Mouse (Mus musculus): ENCODE measurements around the gene Eml6. TPM values are rescaled to one million over a fixed set of nuclear protein-coding genes. Genes with fewer than 3 reads are reported as not detected.

The Eml6 gene
- total and polyA plus RNA-seq, 2 experiments from 2014 or later = 0.63 to 10.6 TPM

GRCm38 (mm10) chr11:29774296-29774695 is 251.5 kb downstream of the Eml6 start:
- WGBS = 43% methylated on average over 2 of the region's 2 CpGs
- no peak for DNase-seq (ENCODE audit: low spot score)
- Histone ChIP-seq H3K36me3 (replicated peaks; ENCODE audit: control insufficient read depth, insufficient read depth, low read length) (no peaks in the 10 kb centered on the region), H3K9ac (replicated peaks; ENCODE audit: low read depth, low read length) (no peak overlapping the region), H3K4me3 (ENCODE audit: low read depth, low read length) (no peak overlapping the region), H3K9me3 (replicated peaks; ENCODE audit: control insufficient read depth, low read length) (no peaks in the 10 kb centered on the region), H3K4me1 (ENCODE audit: control insufficient read depth, insufficient read depth) (peaks cover 21% of the 10 kb centered on the region), H3K27me3 (ENCODE audit: control insufficient read depth, insufficient read depth, low read length) (no peaks in the 10 kb centered on the region), H3K4me2 (ENCODE audit: low read depth, low read length) (no peak overlapping the region), H3K27ac (ENCODE audit: low read depth) (no peak overlapping the region)
- TF ChIP-seq CTCF (IDR thresholded peaks at IDR 0.05; ENCODE audit: low read depth) = no peak
- TF ChIP-seq EP300 (IDR thresholded peaks at IDR 0.05; ENCODE audit: low read depth) = no peak
- ATAC-seq (ENCODE audit: insufficient read depth, low read depth) = no peak

GRCm38 (mm10) chr11:29772279-29772678 is 253.6 kb downstream of the Eml6 start:
- Histone ChIP-seq H3K4me1 (ENCODE audit: control insufficient read depth, insufficient read depth) (peaks cover 16% of the 10 kb centered on the region), H3K4me3 (ENCODE audit: low read depth, low read length) (no peak overlapping the region), H3K4me2 (ENCODE audit: low read depth, low read length) (no peak overlapping the region), H3K9me3 (replicated peaks; ENCODE audit: control insufficient read depth, low read length) (no peaks in the 10 kb centered on the region), H3K9ac (replicated peaks; ENCODE audit: low read depth, low read length) (no peak overlapping the region), H3K27ac (ENCODE audit: low read depth) (no peak overlapping the region), H3K27me3 (ENCODE audit: control insufficient read depth, insufficient read depth, low read length) (no peaks in the 10 kb centered on the region), H3K36me3 (replicated peaks; ENCODE audit: control insufficient read depth, insufficient read depth, low read length) (no peaks in the 10 kb centered on the region)
- ATAC-seq (ENCODE audit: insufficient read depth, low read depth) = no peak
- TF ChIP-seq CTCF (IDR thresholded peaks at IDR 0.05; ENCODE audit: low read depth) (no peak), EP300 (IDR thresholded peaks at IDR 0.05; ENCODE audit: low read depth) (no peak)
- 24% methylated on average over 1 of the region's 1 CpGs for WGBS
- no peak for DNase-seq (ENCODE audit: low spot score)

- no peaks in the 10 kb centered on the region for H3K27me3 ChIP-seq (ENCODE audit: control insufficient read depth, insufficient read depth, low read length)
- ATAC-seq (ENCODE audit: insufficient read depth, low read depth) = no peak
- no peak for TF ChIP-seq CTCF (IDR thresholded peaks at IDR 0.05; ENCODE audit: low read depth)
- TF ChIP-seq EP300 (IDR thresholded peaks at IDR 0.05; ENCODE audit: low read depth) = no peak
- H3K9ac ChIP-seq (replicated peaks; ENCODE audit: low read depth, low read length) = no peak overlapping the region
- H3K36me3 ChIP-seq (replicated peaks; ENCODE audit: control insufficient read depth, insufficient read depth, low read length) = no peaks in the 10 kb centered on the region
- H3K27ac ChIP-seq (ENCODE audit: low read depth) = no peak overlapping the region
- H3K4me3 ChIP-seq (ENCODE audit: low read depth, low read length) = no peak overlapping the region
- H3K9me3 ChIP-seq (replicated peaks; ENCODE audit: control insufficient read depth, low read length) = no peaks in the 10 kb centered on the region
- H3K4me1 ChIP-seq (ENCODE audit: control insufficient read depth, insufficient read depth) = peaks cover 15% of the 10 kb centered on the region; the same call in 1 of the 2 replicates
- no peak for DNase-seq (ENCODE audit: low spot score)
- WGBS = 44% methylated on average over 3 of the region's 3 CpGs
- H3K4me2 ChIP-seq (ENCODE audit: low read depth, low read length) = no peak overlapping the region
Observed at GRCm38 (mm10) chr11:29770666-29771400, 255.0 kb downstream of the Eml6 start.

GRCm38 (mm10) chr11:29768523-29768922 is 257.3 kb downstream of the Eml6 start:
- Histone ChIP-seq H3K9ac (replicated peaks; ENCODE audit: low read depth, low read length) (no peak overlapping the region; the same call in 1 of the 2 replicates), H3K27ac (ENCODE audit: low read depth) (no peak overlapping the region), H3K9me3 (replicated peaks; ENCODE audit: control insufficient read depth, low read length) (no peaks in the 10 kb centered on the region), H3K4me3 (ENCODE audit: low read depth, low read length) (no peak overlapping the region), H3K4me2 (ENCODE audit: low read depth, low read length) (no peak overlapping the region), H3K4me1 (ENCODE audit: control insufficient read depth, insufficient read depth) (peaks cover 8% of the 10 kb centered on the region; the same call in 1 of the 2 replicates), H3K27me3 (ENCODE audit: control insufficient read depth, insufficient read depth, low read length) (no peaks in the 10 kb centered on the region), H3K36me3 (replicated peaks; ENCODE audit: control insufficient read depth, insufficient read depth, low read length) (no peaks in the 10 kb centered on the region)
- no peak for TF ChIP-seq EP300 (IDR thresholded peaks at IDR 0.05; ENCODE audit: low read depth)
- TF ChIP-seq CTCF (IDR thresholded peaks at IDR 0.05; ENCODE audit: low read depth) = no peak
- DNase-seq (ENCODE audit: low spot score) (no peak), ATAC-seq (ENCODE audit: insufficient read depth, low read depth) (no peak)

GRCm38 (mm10) chr11:29766313-29766982 is 259.4 kb downstream of the Eml6 start:
- H3K9ac ChIP-seq (replicated peaks; ENCODE audit: low read depth, low read length) = no peak overlapping the region
- no peak overlapping the region for H3K4me3 ChIP-seq (ENCODE audit: low read depth, low read length)
- TF ChIP-seq CTCF (IDR thresholded peaks at IDR 0.05; ENCODE audit: low read depth) = no peak
- no peak for TF ChIP-seq EP300 (IDR thresholded peaks at IDR 0.05; ENCODE audit: low read depth)
- 71% methylated on average over 11 of the region's 11 CpGs for WGBS
- no peak overlapping the region for H3K4me2 ChIP-seq (ENCODE audit: low read depth, low read length)
- no peaks in the 10 kb centered on the region for H3K9me3 ChIP-seq (replicated peaks; ENCODE audit: control insufficient read depth, low read length)
- H3K27ac ChIP-seq (ENCODE audit: low read depth) = no peak overlapping the region
- H3K27me3 ChIP-seq (ENCODE audit: control insufficient read depth, insufficient read depth, low read length) = no peaks in the 10 kb centered on the region
- DNase-seq (ENCODE audit: low spot score) (no peak), ATAC-seq (ENCODE audit: insufficient read depth, low read depth) (no peak)
- H3K36me3 ChIP-seq (replicated peaks; ENCODE audit: control insufficient read depth, insufficient read depth, low read length) = no peaks in the 10 kb centered on the region
- H3K4me1 ChIP-seq (ENCODE audit: control insufficient read depth, insufficient read depth) = no peaks in the 10 kb centered on the region
